Mouse (Mus musculus) kidney, postnatal 10 days (tissue): ENCODE data around the gene Glmp.
"Not testable (repeated sequence)": the region's sequence is repeated elsewhere in the genome, so short reads cannot be mapped to it uniquely, and the experiment has no call there.

ENCODE experiments used
- DNase-seq: peaks from one replicate; pipeline ENCODE4 v3.0.0; 2021; ENCODE audit warnings: mixed read lengths

Gene Glmp

DNA sequence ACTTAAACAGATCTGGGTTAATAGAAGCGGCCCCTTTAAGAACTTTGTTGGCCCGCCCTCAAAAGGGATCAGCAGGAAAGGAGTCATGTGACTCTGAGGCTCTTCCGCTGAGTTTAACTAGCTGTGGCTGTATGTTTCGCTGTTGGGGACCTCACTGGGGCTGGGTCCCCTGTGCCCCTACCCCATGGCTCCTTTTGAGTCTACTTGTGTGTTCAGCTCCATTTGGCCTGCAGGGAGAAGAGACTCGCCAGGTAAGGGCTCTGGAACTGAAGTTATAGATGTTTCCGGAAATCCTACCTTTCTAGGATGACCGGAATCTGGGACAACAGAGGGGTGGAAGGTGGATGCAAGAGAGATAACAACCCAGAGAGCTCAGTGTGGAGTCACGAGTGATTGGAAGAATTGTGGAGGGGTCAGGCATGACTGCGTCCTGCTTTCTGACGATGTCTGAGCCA lies at the start of gene Glmp:
Gene Glmp, plus strand, starts transcription at position 73 of the 455 bp plus-strand sequence.
- peak; percentile 78 for DNase-seq

DNA sequence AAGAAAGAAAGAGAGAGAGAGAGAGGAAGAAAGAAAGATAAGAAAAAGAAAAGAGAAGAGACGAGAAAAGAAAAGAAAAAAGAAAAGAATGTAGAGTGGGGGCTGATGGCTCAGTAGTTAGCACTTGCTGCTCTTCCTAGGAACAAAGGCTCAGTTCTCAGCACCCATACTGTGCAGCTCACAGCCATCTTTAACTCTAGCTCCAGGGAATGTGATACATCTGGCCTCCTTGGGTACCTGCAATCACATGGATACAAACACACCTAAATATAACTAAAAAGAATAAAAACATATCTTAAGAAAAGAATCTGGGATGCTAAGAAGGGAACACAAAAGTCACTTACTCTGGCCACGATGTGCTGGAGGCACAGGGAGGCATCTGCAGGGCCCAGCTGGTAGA lies 48.7 kb upstream of the Glmp start:
- DNase-seq = no peak

- DNase-seq = peak; percentile 55
Measured at GRCm38 (mm10) chr3:88276529-88277143, 48.2 kb upstream of the Glmp start.

DNA sequence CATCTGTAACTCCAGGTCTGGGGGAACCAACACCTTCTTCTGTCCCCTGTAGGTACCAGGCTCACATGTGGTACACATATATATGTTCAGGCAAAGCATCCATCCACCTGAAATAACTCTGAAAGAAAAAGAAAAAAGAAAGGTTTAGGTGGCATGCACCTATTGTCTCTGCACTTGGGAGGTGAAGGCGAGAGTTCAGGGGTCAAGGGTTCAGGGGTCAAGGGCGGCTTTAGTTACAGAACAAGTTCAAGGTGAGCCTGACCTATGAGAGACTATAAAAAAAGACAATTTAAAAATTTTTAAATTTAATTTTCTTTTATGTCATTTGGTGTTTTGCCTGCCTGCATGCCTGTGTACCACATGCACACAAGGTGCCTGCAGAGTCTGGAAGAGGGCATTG lies 44.8 kb upstream of the Glmp start:
- DNase-seq = no peak

- not testable (repeated sequence) for DNase-seq
Measured at GRCm38 (mm10) chr3:88281141-88281916, 43.5 kb upstream of the Glmp start.

- DNase-seq = not testable (repeated sequence)
Measured at GRCm38 (mm10) chr3:88284815-88285564, 39.8 kb upstream of the Glmp start.

- DNase-seq = not testable (repeated sequence)
Measured at GRCm38 (mm10) chr3:88285565-88285895, 39.3 kb upstream of the Glmp start.

- DNase-seq = no peak
Measured at GRCm38 (mm10) chr3:88287110-88287509, 37.7 kb upstream of the Glmp start, which contains the start of gene Gm38392. TSS of gene Gm38392 (minus strand) at chr3:88287210.

DNA sequence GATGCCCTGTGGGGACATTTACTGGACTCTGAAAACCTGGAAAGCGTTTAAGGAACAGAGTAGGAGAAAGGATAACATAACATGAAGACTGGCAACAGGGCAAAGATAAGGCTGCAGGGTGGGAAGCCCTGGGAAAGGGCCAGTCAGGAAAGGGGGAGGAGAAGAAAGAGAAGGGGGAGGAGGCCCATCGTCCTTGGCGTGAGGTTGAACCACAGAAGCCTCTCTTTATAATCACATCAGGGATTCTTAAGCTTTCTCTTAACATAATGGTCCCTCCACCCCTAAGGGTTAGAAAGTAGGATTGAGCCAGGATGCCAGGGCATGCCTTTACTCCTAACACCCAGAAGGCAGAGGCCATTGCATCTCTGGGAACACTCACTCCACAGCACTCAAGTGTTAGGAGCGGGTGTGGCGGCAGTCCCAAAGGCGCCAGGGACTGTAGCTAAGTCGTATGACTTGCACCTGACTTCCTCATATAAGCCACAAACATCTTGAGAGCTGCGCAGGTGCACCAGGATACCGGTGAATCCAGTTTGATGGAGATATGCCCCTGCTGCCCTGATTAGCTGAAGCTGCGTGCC lies 36.6 kb upstream of the Glmp start:
- DNase-seq = not testable (repeated sequence)

- peak; percentile 33 for DNase-seq
Measured at GRCm38 (mm10) chr3:88291970-88292369, 32.9 kb upstream of the Glmp start.

- not testable (repeated sequence) for DNase-seq
Measured at GRCm38 (mm10) chr3:88295272-88295671, 29.6 kb upstream of the Glmp start.

DNA sequence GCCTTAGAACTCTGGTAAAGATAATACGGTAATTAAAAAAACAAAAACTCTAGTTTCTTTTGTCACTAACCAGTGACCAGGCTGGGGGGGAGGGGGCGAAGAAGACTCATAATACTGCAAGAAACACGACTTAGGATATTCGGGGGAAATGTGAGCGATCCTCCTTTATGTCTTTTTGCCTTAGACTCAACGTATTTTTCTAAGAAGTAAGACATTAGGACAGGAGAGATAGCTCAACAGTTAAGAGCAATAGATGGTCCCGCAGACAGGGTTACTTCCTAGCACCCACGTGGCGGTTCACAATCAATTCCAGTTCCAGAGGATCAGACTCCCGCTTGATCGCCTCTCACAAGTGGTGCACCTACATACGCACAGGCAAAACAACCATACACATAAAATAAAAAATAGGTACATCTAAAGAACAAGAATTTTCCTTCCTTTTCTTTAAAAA lies 28.7 kb upstream of the Glmp start:
- DNase-seq = no peak

DNA sequence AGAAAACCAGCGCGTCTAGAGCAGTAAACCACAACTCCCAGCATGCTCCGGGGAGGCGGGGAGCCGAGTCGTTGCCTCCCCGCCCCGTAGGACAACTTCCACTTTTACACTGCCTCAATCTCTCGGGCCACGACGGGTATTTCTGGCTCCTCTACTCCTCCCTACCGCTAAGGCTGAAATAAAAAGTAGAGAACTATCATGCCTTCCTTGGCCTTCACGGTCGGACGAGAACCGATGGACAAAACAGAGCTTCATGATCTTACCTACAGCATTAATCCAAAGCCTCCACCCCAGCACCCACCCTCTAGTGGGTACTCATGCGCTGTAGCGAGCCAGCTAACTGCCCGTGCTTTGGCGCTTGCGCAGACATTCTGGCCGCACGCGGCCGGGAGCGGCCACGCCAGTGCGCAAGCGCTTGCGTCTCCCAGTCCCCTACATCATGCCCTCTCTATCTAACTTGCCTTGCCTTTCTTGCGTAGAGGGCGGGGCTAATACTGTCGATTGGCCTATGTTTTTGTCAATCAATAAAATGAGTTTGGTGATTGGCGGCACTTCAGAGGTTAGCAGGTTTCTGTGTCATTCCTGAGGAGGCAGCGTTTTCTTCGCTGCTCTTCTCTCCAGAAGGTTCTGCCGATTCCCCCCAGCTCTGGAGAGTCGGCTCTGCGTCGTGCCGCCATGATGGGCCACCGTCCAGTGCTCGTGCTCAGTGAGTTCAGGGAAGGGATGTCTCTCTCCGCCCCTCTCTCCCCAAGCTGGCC lies 28.1 kb upstream of the Glmp start, which contains the start of the genes Tsacc and Cct3:
Gene Tsacc, minus strand, starts transcription at position 439 of the 758 bp plus-strand sequence.
Gene Cct3, plus strand, starts transcription at position 556 of the 758 bp plus-strand sequence.
- peak; percentile 97 for DNase-seq

- DNase-seq = no peak
Measured at GRCm38 (mm10) chr3:88297321-88297851, 27.4 kb upstream of the Glmp start.

DNA sequence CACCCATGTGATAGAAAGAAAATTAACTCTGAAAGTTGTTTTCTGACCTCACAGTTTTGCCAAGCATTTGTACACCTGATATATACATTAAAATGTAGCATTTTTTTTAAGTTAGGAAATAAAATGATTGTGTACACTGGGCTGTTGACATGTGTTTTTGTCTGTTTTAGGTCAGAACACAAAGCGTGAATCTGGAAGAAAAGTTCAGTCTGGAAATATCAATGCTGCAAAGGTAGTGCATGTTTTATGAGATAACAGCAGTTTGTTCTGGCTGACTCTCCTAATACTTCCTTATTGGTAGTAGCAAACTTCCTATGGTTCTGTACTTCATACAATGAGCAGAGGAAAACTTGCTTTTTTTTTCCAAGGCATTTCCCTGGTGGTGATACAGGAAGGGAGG lies 25.7 kb upstream of the Glmp start:
- no peak for DNase-seq

- DNase-seq = no peak
Measured at GRCm38 (mm10) chr3:88328956-88329355, 4.1 kb downstream of the Glmp start.

- peak; percentile 60 for DNase-seq
Measured at GRCm38 (mm10) chr3:88331282-88331681, 6.5 kb downstream of the Glmp start.

- DNase-seq = peak; percentile 44
Measured at GRCm38 (mm10) chr3:88334029-88334658, 9.3 kb downstream of the Glmp start.

DNA sequence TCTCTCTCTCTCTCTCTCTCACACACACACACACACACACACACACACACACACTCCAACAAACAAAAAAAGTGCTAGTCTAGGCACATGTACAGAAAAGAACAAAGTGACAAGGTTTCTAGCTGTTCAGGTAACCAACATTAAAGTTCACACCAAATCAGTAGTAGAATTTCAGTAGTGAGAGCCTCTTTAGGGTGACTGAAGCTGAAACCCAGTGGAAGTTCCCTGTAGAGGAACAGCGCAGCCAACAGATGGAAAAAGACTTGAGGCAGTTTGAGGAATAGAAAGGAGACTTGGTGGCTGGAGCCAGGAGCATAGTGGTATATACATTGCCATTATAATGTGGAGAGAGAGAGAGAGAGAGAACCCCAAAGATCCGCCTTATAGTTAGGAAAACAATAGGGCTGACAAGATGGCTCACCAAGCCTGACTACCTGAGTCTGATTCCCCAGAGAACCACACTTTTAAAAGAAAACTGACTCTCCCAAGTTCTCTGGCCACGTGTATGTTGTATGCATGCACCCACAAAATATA lies 10.1 kb downstream of the Glmp start:
- DNase-seq = no peak

DNA sequence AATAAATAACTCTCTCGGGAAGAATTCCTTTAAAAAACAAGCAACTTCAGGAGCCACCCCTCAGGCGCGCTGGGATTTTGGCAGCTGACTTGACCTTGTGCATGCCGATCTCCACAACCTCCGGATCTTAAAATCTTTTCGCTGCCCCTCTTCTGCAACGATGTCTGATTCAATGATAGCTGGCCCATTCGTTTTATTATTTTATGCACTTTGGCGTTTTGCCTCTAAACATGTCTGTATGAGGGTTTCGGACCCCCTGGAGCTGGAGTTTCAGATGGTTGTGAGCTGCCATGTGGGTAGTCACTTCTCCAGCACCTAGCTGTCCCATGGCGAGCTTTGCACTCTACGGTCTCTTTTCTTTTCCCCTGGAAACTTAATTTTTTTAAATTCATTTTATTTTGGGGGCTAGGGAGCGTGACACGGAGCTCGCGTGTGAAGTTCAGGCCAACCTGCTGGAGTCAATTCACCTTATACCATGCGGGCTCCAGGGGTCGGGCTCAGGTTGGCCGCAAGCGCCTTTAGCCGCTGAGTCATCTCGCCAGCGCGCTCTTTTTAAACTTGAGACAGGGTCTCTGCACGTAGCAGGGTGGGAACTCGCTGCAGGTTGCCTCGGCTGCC lies 10.7 kb downstream of the Glmp start:
- DNase-seq = no peak
